Mouse (Mus musculus) forelimb bud, embryonic 11.5 days (tissue): ENCODE measurements around the gene Tprn.
A peak's percentile ranks its signal among the peaks of the same experiment; 100 is the strongest.
"Not testable (repeated sequence)": the region's sequence is repeated elsewhere in the genome, so short reads cannot be mapped to it uniquely, and the experiment has no call there.

ENCODE experiments used
- DNase-seq: peaks from one replicate; pipeline ENCODE4 v3.0.0-alpha.2; 2012; ENCODE audit warnings: low read depth, low spot score

Tprn gene

GRCm38 (mm10) chr2:25237522-25237921, 24.9 kb upstream of the Tprn start:
- DNase-seq: no peak

GRCm38 (mm10) chr2:25238106-25238505, 24.3 kb upstream of the Tprn start:
- no peak for DNase-seq

DNA sequence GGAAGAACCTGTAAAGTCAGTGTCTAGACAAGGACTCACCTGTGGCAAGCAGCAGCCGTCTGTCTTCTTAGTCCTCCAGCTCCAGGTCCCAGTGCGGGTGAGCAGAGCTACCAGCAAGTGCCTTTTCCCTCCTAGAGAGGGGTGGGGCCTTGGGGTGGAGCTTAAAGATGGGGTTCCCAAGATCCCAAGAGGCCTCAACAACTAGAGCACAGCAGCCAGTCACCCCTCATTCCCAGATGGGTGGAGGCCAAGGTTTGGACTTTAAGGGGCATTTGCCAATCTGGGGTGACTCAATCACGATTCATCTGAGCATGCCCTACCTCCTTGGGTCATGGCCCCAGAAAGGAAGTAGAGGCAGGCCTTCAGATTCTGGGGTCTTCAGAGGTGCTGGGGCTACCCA, 22.7 kb upstream of the Tprn start:
- no peak for DNase-seq

GRCm38 (mm10) chr2:25240310-25240709, 22.1 kb upstream of the Tprn start:
- no peak for DNase-seq

GRCm38 (mm10) chr2:25240723-25241437, 21.5 kb upstream of the Tprn start:
- peak; percentile 75 for DNase-seq

DNA sequence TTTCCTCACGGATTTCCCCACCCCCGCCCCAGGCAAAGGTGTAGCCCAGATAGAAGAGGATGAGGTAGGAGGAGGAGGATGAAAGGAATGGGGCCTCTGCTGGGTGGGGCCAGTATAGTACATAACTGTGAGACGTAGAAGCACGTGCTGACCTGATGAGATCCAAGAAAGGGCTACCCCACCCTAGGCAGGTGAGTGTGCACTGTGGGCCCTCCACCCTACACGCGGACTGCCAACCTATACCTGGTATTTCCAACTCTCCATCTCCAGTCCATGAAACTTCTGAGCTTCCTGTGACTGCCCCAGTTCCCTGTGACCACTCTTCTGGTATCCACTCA, 21.0 kb upstream of the Tprn start:
- DNase-seq: no peak

DNA sequence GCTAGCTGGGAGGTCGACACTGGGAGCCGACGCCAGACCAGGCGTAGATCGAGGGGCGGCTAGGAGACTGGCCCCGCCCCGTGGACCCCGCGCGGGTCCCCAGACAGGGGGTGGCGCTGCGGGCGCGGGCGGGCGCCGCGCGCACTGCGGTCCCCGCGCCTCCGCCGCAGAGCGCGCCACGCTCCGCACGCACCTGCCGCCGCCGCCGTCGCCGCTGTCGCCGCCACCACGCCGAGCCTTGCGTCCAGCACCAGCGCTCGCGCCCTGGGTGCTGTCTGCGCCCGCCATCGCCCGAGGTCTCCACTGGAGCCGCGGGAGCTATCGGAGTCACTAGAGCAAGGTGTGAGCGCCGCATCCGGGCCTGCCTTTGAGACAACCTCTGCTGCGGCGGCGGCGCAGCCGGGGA, 20.3 kb upstream of the Tprn start, which contains the start of the genes Rnf208 and Cysrt1:
Rnf208 (plus strand) TSS at position 155 of the 406 bp plus-strand sequence.
Cysrt1 (minus strand) TSS at position 352 of the 406 bp plus-strand sequence.
- DNase-seq: no peak

GRCm38 (mm10) chr2:25243342-25243741, 19.1 kb upstream of the Tprn start:
- DNase-seq: no peak

GRCm38 (mm10) chr2:25244144-25244543, 18.3 kb upstream of the Tprn start:
- DNase-seq: no peak

GRCm38 (mm10) chr2:25246183-25247072, 16.0 kb upstream of the Tprn start, which contains the start of gene AL732309.1:
AL732309.1 (minus strand) TSS chr2:25246863.
- DNase-seq: no peak

GRCm38 (mm10) chr2:25252331-25252730, 10.1 kb upstream of the Tprn start:
- no peak for DNase-seq

DNA sequence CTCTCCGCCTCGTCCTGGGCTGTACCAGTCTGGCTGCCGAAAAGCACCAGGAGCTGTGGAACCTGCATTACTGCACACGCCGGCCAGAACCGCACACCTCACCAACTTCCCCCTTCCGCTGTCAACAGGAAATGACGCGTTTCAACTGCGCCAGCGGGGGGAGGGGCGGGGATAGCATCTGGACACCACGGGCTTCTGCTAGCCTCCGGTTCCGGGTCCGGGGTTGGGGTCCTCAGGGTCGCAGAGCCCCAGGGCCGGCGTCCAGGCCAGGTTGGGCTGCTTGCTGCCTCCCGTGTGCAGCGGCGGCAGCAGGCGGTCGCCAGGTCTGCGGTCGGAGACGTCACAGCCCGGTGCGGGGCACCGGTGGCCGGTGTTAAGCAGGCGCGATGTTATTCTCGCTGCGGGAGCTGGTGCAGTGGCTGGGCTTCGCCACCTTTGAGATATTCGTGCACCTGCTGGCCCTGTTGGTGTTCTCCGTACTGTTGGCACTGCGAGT, 7.1 kb upstream of the Tprn start, which contains the start of gene Tmem203:
Tmem203 (plus strand) TSS at position 156 of the 496 bp plus-strand sequence.
- DNase-seq: peak; percentile 92

GRCm38 (mm10) chr2:25256443-25257109, 5.8 kb upstream of the Tprn start:
- peak; percentile 39 for DNase-seq

GRCm38 (mm10) chr2:25257250-25257649, 5.2 kb upstream of the Tprn start:
- DNase-seq: not testable (repeated sequence)

- DNase-seq: no peak
Observed at GRCm38 (mm10) chr2:25258887-25259286, 3.5 kb upstream of the Tprn start.

DNA sequence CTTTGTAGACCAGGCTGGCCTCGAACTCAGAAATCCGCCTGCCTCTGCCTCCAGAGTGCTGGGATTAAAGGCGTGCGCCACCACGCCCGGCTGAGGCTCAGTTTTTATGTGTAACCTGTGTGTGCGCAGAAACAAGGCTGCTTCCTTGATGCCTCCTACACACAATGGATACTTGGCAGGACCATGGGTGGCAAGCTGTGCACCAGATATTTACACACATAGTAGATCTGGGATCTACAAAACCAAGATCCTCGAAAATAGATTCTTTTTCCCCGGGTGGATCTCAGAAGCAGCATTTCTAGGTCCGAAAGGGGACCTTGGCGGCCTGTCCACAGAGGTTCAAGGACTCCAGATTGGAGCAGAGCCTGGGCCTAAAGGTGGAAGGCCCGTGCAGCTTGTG, 548 bp upstream of the Tprn start:
- no peak for DNase-seq

- DNase-seq: peak; percentile 24
Observed at GRCm38 (mm10) chr2:25262795-25263622, 591 bp downstream of the Tprn start.

DNA sequence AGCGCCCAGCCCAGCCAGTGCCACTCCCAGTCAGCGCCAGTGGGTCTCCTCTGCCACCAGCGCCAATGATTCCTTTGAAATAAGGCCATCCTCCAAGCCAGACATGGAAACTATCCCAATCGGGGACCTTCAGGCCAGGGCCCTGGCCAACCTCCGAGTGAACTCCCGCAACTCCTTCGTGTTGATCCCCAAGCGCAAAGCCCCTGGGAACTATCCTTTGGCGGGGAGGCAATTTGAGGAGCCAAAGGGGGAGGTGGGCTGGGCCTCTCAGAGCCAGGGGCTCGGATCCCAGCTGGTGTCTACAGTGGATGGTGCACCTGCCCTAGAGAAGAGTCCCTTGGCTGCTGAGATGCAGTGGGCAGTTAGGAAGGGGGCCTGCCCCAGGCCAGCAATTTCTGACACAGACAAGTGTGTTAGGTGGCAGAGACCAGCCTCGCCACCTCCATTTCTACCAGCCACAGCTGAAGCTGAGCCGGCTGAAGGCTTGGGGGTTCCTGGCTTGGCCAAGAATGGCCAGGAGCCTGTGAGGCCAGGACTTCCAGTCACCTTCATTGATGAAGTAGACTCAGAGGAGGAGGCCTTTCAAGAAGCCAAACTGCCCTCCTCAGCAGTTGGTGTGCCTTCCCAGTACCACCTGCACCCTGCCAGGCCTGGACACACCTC, 1.3 kb downstream of the Tprn start:
- no peak for DNase-seq

GRCm38 (mm10) chr2:25264286-25264660, 1.9 kb downstream of the Tprn start:
- no peak for DNase-seq

- no peak for DNase-seq
Observed at GRCm38 (mm10) chr2:25264851-25265250, 2.4 kb downstream of the Tprn start.
